Mouse (Mus musculus) hindbrain, embryonic 14.5 days (tissue): ENCODE data around the gene Lgals3bp. TPM values are rescaled to one million over a fixed set of nuclear protein-coding genes. Genes with fewer than 3 reads are reported as not detected.

Experiments used
- ATAC-seq: fragments of 200-750 bp; cut with Nextera tagmentation; 2 replicates; pipeline ENCODE4 v1.8.0; 2017; ENCODE audit warnings: moderate number of reproducible peaks, mild to moderate bottlenecking, moderate TSS enrichment, moderate library complexity; ENCODE audit not compliant: low FRiP score
- DNase-seq: peaks from one replicate; pipeline ENCODE4 v3.0.0-alpha.2; 2015; ENCODE audit warnings: low spot score
- H3K27ac ChIP-seq: fragments of 300-500 bp; sonication (generic); 2 replicates; pipeline ENCODE4 v1.5.1; 2014; ENCODE audit warnings: mild to moderate bottlenecking, moderate library complexity
- H3K27me3 ChIP-seq: fragments of 300-500 bp; sonication (generic); 2 replicates; pipeline ENCODE4 v1.6.1; 2014; ENCODE audit warnings: mild to moderate bottlenecking, low read length, mixed read lengths; ENCODE audit not compliant: control insufficient read depth, insufficient read depth
- H3K36me3 ChIP-seq: fragments of 300-500 bp; sonication (generic); replicated peaks from 2 replicates; pipeline ENCODE4 v1.6.1; 2014; ENCODE audit not compliant: control insufficient read depth, insufficient read depth
- H3K4me1 ChIP-seq: fragments of 300-500 bp; sonication (generic); replicated peaks from 2 replicates; pipeline ENCODE4 v1.6.1; 2014; ENCODE audit warnings: antibody characterized with exemption, low read length, mixed read lengths; ENCODE audit not compliant: control insufficient read depth, insufficient read depth
- H3K4me2 ChIP-seq: fragments of 300-500 bp; sonication (generic); replicated peaks from 2 replicates; pipeline ENCODE4 v1.6.1; 2014; ENCODE audit warnings: mild to moderate bottlenecking, moderate library complexity
- H3K4me3 ChIP-seq: fragments of 300-500 bp; sonication (generic); replicated peaks from 2 replicates; pipeline ENCODE4 v1.5.1; 2014; ENCODE audit warnings: mild to moderate bottlenecking, low read length
- H3K9ac ChIP-seq: fragments of 300-500 bp; sonication (generic); 2 replicates; pipeline ENCODE4 v1.6.1; 2014
- H3K9me3 ChIP-seq: fragments of 300-500 bp; sonication (generic); 2 replicates; pipeline ENCODE4 v1.6.1; 2016; ENCODE audit warnings: low read length; ENCODE audit not compliant: control insufficient read depth
- WGBS: fragments of 180-500 bp; shearing (Covaris S2); extraction: QIAGEN DNeasy Blood & Tissue Kit; methylation state at CpG from one replicate; pipeline ENCODE4 v1.1.7; 2014; 5-methylcytosine and 5-hydroxymethylcytosine counted together
- polyA plus RNA-seq: library from polyadenylated mRNA; unstranded; fragments of >200 nt; fragmentation: Nextera tagmentation; extraction: Ambion mirVana; gene quantifications from 2 replicates; pipeline ENCODE4 v1.2.1, GENCODE M21; 2014

Lgals3bp gene
- polyA plus RNA-seq, 1 experiment from 2014 or later: 4.7 TPM

DNA sequence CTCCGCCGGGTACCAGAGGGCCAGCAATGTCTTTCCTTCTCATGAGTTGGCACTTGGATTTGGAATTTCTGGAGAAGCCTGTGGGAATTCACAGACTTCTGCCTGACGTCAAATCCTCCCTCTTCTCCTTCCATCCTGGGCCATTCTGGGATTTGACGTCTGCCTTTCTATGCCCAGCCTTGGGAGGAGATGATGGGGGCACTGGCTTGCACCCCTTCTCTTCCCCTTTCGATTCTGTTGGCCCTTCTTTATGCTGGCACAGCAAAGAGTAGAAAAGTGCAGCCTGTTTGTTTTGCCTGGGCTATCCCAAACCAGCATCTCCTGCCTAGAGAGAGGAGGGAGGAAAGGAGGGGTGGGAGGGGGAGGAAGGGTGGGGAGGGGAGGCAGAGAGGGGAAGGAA lies 24.9 kb upstream of the Lgals3bp start:
- no peaks in the 10 kb centered on the region for H3K36me3 ChIP-seq
- no peak overlapping the region for H3K4me2 ChIP-seq
- ATAC-seq (no peak), DNase-seq (no peak)
- WGBS: 78% methylated on average over 5 of the region's 5 CpGs
- H3K27me3 ChIP-seq: no peaks in the 10 kb centered on the region
- peaks cover 36% of the 10 kb centered on the region for H3K4me1 ChIP-seq
- H3K9ac ChIP-seq: no peak overlapping the region
- no peak overlapping the region for H3K4me3 ChIP-seq
- no peak overlapping the region for H3K27ac ChIP-seq
- H3K9me3 ChIP-seq: no peaks in the 10 kb centered on the region

DNA sequence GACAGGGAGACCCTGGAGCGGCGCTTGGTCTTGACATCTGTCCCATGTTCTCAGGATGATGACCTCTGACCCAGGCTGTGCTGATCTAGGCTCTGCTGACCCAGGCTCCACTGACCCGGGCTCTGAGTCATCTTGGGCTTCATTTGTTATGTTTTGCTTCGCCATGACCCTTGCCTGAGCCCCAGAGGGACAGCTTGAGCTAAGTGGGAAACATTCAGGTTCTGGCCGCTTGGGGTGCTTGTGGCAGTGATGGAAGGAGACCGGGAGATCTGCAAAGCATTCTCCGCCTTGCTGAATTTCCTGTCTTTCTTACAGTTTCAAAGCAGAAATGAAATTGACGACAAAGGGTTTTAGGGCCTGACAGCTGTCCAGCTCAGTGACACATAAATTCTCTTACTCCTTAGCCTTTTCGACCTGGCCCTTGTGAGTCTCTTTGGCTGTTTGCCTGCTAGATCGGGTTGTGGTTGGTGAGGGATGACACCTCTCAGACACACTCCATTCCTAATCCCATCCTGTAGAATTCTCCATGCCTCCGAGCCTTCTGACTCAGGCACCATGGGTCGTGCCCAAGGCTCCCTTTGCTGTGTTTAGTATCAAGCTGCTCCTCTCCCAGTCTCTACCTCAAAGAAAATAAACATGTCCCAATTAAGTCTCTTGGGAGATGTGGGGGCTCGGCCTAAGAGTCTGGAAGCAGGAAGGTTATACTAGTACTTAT lies 22.9 kb upstream of the Lgals3bp start:
- Histone ChIP-seq H3K9me3 (no peaks in the 10 kb centered on the region), H3K4me3 (no peak overlapping the region), H3K4me2 (no peak overlapping the region), H3K4me1 (peaks cover 26% of the 10 kb centered on the region), H3K36me3 (no peaks in the 10 kb centered on the region), H3K27me3 (no peaks in the 10 kb centered on the region), H3K9ac (no peak overlapping the region), H3K27ac (no peak overlapping the region)
- ATAC-seq (no peak), DNase-seq (no peak)
- 71% methylated on average over 13 of the region's 13 CpGs for WGBS

DNA sequence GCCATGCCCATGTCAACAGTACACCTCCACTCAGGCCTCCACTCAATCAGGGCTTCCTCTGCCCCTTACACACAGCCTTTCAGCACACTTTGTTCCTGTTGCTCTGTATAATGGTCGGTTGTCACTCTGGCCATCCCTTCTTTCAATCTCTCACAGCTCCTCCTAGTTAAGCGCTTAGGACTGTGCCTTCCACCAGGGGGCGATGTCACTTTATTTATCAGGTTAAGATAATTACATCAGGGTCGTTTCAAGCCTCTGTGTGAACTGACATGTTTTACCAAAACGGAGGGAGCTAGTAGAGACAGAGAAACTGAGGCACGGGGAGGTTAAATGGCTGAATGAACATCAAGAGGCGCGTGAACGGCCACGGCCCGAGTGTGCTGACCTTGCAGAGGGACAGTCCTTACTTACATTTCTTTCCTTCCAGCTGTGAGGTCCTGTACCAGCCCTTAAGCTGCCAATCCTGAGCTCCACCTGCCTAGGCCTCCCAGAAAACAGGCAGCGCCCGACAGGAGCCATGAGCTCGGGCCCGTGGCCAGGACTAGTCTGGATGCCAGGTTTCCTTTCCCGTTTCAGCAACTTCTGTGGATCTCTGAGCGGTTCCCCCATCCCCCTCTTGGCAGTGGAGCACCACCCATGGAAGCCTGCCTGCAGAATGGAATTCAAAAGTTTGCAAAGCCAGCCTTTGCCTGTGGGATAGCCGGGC lies 21.5 kb upstream of the Lgals3bp start:
- ATAC-seq: peak; percentile 16
- H3K4me3 ChIP-seq: no peak overlapping the region
- no peaks in the 10 kb centered on the region for H3K9me3 ChIP-seq
- no peaks in the 10 kb centered on the region for H3K36me3 ChIP-seq
- peaks cover 22% of the 10 kb centered on the region for H3K4me1 ChIP-seq
- 7% methylated on average over 18 of the region's 18 CpGs for WGBS
- peak overlapping the region; percentile 27 for H3K4me2 ChIP-seq
- no peak overlapping the region for H3K27ac ChIP-seq
- no peaks in the 10 kb centered on the region for H3K27me3 ChIP-seq
- H3K9ac ChIP-seq: peak overlapping the region; percentile 34; the same call in 1 of the 2 replicates
- peak; percentile 95 for DNase-seq

DNA sequence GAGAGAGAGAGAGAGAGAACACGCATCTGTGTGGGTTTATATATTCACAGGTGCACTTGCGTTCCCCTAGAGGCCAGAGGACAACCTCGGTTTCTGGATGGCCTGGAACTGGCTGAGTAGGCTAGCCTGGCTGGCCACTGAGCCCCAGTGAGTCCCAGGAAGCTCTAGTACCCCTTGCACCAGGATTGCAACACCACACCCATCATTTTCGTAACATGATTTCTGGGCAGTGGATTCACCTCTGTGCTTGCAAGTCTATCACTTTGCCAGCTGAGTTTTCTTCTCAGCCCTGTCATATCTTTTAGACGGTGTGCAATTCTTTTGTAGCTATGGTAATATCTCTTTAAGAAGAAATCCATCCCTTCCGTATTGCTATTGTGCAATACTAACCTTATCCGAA lies 18.4 kb upstream of the Lgals3bp start:
- Histone ChIP-seq H3K27me3 (no peaks in the 10 kb centered on the region), H3K36me3 (no peaks in the 10 kb centered on the region), H3K4me1 (peaks cover 24% of the 10 kb centered on the region), H3K4me2 (no peak overlapping the region), H3K27ac (no peak overlapping the region), H3K9ac (no peak overlapping the region), H3K4me3 (no peak overlapping the region), H3K9me3 (no peaks in the 10 kb centered on the region)
- ATAC-seq (no peak), DNase-seq (no peak)
- 82% methylated on average over 7 of the region's 7 CpGs for WGBS

DNA sequence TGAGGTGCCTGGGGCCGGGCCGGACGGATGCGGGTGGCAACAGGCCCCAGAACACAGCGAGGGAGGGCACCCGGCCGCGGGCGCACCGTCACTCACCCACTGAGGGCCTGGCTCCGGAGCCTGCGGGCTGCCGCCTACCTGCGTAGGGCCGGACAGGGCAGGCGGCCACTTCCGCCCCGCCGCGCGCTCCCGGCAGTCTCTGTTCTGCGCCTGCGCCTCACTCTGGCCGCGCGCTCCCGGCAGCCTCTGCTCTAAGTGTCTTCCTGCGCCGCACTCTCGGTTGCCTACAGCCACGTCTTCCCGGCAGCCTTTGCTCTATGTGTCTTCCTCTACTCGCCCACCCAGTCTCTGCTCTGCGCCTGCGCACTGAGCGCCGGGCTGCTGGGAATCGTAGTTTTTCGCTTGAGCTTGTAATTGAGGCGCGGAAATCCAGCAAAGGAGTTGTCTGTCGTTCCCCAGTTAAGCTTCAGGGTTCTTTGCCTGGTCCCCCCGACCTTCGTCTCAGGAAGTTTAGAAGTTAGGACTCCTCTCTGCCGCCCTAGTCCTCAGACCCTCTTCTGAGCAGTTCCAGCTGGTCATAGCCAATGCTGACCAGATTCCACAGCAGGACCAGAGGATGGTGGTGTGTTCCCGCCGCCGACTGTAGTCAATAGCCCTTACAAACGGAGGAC lies 17.1 kb upstream of the Lgals3bp start, which contains the start of gene Cant1:
Gene Cant1, minus strand, starts transcription at position 253 of the 671 bp plus-strand sequence.
- Histone ChIP-seq H3K9ac (peak within 1 kb of the TSS; percentile 91), H3K36me3 (peaks cover 6% of the 10 kb centered on the region; the same call in 1 of the 2 replicates), H3K4me1 (peaks cover 23% of the 10 kb centered on the region), H3K4me3 (peak within 1 kb of the TSS; percentile 67), H3K27me3 (no peaks in the 10 kb centered on the region), H3K4me2 (peak within 1 kb of the TSS; percentile 89), H3K9me3 (no peaks in the 10 kb centered on the region), H3K27ac (peak within 1 kb of the TSS; percentile 65; the same call in 1 of the 2 replicates)
- peak; percentile 98 for DNase-seq
- under 1% methylated on average over 50 of the region's 50 CpGs for WGBS
- ATAC-seq: peak; percentile 94

DNA sequence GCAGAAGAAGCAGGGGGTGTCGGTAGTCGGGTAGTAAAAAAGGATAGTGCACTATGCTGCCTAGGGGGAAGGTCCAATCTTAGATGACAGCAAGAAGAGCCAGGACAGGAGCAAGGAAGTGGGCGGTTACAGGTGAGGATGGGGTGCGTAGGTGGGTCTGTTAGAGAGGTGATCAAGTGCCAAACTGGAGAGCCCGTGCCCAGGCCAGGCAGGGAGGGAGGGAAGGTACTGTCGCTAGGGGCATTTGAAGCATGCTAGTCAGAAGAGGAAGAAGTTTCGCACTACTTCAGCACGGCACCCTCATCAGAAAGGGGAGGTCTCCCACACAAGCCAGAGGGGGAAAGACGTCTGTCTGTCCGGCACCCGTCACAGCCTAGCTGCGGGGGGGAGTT lies 16.5 kb upstream of the Lgals3bp start:
- no peak for DNase-seq
- H3K9me3 ChIP-seq: no peaks in the 10 kb centered on the region
- peaks cover 18% of the 10 kb centered on the region for H3K4me1 ChIP-seq
- no peaks in the 10 kb centered on the region for H3K27me3 ChIP-seq
- WGBS: 6% methylated on average over 12 of the region's 12 CpGs
- peaks cover 6% of the 10 kb centered on the region; the same call in 1 of the 2 replicates for H3K36me3 ChIP-seq
- H3K4me2 ChIP-seq: peak overlapping the region; percentile 89
- 0 out of 2 replicates have a peak overlapping the region, but pooled peaks have one; percentile 22 for H3K27ac ChIP-seq
- ATAC-seq: no peak
- H3K4me3 ChIP-seq: peak overlapping the region; percentile 67
- peak overlapping the region; percentile 91 for H3K9ac ChIP-seq

DNA sequence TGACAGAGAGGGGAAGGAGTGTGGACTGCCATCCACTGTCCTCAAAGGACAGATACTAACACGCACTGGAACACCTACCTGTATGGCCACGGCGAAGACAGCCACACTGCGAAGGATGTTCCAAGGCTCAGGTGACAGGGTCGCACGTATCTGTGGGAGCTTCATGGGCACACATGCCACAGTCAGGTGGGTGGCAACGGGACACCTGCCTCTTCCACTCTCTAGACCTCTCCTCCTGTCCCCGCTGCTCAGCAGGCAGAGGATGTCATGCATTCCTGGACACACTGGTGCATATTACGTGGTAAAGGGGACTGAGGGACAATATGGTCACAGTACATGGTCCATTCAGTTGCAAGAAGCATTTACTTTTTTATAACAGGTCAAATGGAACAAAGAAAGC lies 15.6 kb upstream of the Lgals3bp start:
- peaks cover 17% of the 10 kb centered on the region for H3K4me1 ChIP-seq
- peaks cover 6% of the 10 kb centered on the region; the same call in 1 of the 2 replicates for H3K36me3 ChIP-seq
- H3K9ac ChIP-seq: peak overlapping the region; percentile 91; the same call in 1 of the 2 replicates
- H3K27me3 ChIP-seq: no peaks in the 10 kb centered on the region
- WGBS: 98% methylated on average over 9 of the region's 9 CpGs
- DNase-seq (no peak), ATAC-seq (no peak)
- peak overlapping the region; percentile 89; the same call in 1 of the 2 replicates for H3K4me2 ChIP-seq
- H3K9me3 ChIP-seq: no peaks in the 10 kb centered on the region
- H3K27ac ChIP-seq: no peak overlapping the region
- H3K4me3 ChIP-seq: peak overlapping the region; percentile 67; the same call in 1 of the 2 replicates

DNA sequence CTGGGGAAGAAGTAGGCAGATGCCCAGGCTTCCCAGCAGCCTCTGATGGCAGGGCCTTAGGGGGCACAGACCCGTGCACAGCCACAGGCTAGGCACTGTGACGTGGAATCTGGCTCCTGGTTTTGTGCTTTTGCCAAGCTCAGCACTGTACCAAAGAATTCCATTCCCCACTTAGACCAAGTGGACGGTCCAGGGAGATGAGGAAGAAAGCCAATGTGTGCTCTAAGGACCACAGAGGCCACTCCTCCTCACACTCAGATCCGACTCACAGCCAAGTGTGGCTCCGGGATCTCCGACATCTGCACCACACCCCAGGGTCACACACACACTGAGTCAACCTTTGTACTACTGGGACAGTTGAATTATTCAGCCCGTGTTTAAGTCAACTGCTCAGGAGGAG lies 14.2 kb upstream of the Lgals3bp start:
- H3K4me1 ChIP-seq: peaks cover 17% of the 10 kb centered on the region
- no peak overlapping the region for H3K4me3 ChIP-seq
- H3K36me3 ChIP-seq: peaks cover 12% of the 10 kb centered on the region; the same call in 1 of the 2 replicates
- no peak overlapping the region for H3K4me2 ChIP-seq
- no peaks in the 10 kb centered on the region for H3K27me3 ChIP-seq
- H3K9me3 ChIP-seq: no peaks in the 10 kb centered on the region
- no peak overlapping the region for H3K27ac ChIP-seq
- ATAC-seq (no peak), DNase-seq (no peak)
- no peak overlapping the region for H3K9ac ChIP-seq
- WGBS: 83% methylated on average over 7 of the region's 7 CpGs

DNA sequence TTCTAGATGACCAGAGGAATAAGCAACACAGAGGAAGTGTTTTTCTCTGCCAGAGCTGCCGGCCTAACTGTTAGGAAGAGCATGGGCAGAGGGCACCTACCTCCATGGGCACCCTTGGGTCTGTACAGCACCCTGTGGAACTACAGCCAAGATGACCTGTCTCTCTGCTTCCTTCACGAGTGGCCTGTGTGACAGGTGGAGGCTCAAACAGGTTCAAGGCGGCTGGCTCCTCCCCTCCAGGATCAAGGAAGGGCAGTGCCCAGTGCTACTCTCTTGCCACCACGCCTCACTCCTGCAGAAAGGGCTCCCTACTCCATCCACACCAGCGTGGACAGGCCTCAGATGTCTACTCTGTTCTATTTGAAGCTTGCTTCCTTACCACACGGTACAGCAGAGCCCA lies 13.7 kb upstream of the Lgals3bp start:
- Histone ChIP-seq H3K4me2 (no peak overlapping the region), H3K4me3 (no peak overlapping the region), H3K27me3 (no peaks in the 10 kb centered on the region), H3K9ac (no peak overlapping the region), H3K4me1 (peaks cover 17% of the 10 kb centered on the region), H3K36me3 (peaks cover 17% of the 10 kb centered on the region; the same call in 1 of the 2 replicates), H3K9me3 (no peaks in the 10 kb centered on the region), H3K27ac (no peak overlapping the region)
- WGBS: 96% methylated on average over 6 of the region's 6 CpGs
- ATAC-seq: no peak
- DNase-seq: no peak
